Mouse (Mus musculus): ENCODE data around the gene Lrrc39.

Lrrc39 gene

DNA sequence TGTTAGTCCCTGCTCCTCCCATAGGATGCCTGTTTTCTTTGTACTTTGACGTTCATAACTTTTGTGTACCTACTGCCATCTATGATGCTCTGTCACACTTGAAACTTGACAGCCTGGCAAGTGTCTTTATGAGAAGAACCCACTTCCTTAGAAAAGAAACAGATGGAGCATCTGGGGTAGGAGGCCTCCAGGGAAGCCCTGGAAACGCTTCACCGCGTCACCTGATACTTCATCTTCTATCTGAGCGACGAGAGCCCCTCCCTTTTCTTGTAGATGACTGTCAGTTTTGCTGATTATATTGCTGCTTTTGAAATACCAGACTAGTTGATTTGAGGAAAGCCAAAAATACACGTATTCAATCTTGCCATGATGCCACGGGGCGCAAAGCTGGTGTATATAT, 41.8 kb downstream of the Lrrc39 start:
- no peak for DNase-seq (ENCODE audit: low read depth, low spot score)

DNA sequence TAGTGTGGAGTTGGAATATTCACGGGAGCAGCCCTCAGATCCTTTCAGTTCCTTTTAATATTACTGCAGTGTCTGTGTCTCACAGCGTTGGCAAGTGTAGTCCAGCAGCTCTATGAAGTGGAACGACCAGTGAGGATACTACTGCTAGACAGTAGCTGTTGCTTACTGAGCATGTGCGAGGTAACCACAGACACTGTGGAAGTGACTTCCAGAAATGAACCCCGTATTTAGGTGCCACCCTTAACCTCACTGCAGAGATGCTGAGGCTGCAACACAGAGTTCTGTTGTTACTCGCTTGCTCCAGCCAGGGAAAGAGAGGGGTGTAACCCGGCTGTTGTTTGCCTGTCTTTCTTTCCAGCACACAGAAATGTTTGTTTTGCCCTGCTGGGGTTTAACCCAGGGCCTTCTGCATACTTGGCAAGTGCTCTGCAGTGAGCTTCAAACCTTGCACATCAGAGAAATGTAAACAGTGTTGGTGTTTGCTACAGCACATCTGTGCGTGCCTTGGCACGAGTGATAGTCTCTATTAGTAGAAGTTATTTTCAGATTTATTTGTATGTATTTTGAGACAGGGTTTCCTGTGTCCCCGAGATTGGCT, 51.6 kb downstream of the Lrrc39 start, which contains the start of gene Trmt13:
TSS of gene Trmt13 (minus strand) at position 293 of the 598 bp plus-strand sequence.
- DNase-seq (ENCODE audit: low read depth, low spot score), result no peak

DNA sequence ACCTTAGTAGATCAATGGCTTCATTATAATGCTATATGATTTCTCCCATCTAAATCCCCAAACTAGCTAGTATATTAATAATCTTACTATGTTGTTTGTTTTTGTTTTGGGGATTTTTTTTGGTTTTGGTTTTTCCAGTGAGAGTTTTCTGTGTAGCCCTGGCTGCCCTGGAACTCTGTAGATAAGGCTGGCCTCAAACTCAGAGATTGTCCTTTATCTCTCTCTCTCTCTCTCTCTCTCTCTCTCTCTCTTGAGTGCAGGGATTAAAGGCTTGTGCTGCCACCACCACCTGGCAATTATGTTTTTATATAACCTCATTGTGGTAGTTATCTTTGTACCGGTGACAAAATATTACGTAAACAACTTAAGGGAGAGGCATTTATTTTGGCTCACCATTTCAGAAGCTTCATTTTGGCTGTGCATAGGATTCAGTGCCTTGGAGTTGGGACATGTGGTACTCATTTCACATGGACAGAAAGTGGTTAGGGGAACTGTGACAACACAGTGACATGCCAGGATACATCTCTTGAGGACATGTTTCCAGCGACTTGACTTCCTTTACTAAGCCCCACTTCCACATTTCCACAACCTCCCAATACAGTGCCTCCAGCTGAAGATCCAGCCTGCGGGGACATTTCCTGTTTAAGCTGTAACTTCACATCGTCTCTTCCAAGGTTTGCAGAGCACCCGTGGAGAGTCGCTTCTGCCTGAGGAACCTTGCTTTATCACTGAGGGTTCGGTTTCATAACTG, 52.7 kb downstream of the Lrrc39 start:
- DNase-seq (ENCODE audit: low read depth, low spot score), result no peak

DNA sequence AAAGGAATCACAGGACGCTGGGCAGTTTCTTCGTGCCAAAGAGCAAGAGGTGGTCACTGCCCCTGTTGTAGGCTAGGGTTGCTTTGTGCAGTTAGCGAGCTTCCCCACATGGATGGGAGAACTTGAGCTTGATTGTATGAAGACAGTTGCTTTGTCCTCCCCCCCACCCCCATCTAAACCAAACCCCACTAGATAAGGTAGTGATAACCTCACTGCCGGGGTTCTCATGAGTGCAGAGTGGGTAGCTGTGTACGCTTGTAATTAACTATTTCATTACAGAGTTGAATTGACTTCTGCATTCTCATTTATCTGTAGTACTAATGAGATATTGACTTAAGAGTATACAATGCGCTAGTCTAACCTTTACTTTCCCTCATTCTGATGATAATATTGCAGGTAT, 56.1 kb downstream of the Lrrc39 start:
- DNase-seq (ENCODE audit: low read depth, low spot score), result no peak

DNA sequence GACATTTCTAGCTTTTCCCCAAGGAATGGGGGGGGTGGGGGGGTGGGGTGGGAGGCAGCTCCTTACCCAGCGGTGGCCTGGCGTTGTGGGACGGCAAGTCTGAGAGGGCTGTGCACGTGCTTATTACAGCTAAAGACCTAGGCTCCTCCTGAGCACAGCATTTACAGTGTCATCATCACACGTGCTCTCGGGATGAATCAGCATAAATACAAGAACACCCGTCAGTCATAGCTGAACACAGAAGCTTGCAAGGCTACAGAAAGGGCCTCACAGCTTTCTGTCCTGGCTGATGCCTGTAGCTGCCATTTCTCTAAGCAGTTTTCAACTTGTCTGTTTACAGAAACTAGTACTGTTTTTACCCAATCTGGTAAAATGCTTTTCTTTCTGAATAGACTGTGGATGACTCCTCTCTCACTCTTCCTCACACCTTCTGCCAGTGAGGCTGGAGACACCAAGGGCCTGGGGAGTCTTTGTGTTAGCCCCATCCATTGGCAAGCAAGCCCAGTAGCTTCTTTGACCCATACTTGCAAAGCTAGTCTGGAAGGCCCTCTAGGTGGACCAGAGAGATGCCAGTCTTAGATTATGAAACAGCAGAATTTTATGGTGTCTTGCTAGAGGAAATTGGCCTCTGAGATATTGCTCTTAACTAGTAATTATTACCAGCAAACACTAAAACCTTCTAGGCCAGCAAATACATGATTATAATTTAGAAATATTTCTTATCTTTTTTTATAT, 58.0 kb downstream of the Lrrc39 start:
- DNase-seq (ENCODE audit: low read depth, low spot score), result no peak

DNA sequence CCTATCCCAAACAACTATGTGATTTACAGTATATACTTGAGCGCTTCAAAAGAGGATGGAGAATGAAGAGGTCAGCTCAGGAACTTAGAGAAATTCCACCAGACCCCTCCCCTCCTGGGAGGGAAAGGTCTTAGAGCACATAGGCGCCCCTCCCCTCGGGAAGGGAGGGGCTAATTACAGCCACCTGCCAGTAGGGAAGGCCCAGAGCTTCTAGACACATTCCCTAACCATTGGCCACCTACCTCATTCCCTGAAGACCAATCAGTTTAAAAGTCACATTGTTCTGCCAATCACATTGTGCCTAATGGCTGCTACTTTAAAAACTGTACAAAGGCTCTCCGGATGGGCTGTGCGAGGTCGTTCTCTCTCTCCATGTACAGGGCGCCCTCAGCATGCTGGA, 59.9 kb downstream of the Lrrc39 start:
- no peak for DNase-seq (ENCODE audit: low read depth, low spot score)

DNA sequence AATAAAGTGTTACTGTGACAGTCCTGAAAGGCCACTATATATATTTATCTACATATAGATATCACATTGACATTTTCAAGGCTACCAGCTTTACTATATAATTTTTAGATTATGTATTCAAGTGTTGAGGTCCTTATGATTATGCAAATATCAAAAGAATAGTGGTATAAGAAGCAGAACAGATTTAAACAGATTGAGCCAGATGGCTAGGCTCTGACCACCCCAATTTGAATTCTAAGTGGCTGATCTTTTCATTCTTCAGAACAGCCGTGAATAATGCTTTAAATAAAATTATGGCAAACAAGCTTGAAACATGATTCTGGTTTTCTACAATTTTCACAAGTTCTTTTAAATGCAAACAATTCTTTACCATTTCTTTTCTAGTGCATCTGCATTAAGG, 68.7 kb downstream of the Lrrc39 start:
- DNase-seq (ENCODE audit: low read depth, low spot score), result no peak
